Mouse (Mus musculus) embryonic stem cell, embryonic (primary cell): Measurements from ENCODE around the gene Apobec4.
"Not testable (repeated sequence)": the region's sequence is repeated elsewhere in the genome, so short reads cannot be mapped to it uniquely, and the experiment has no call there.

Experiments used
- CTCF ChIA-PET, 4 experiments: fragments of 300-600 bp in 2 of 4; fragments of 350-600 bp in 2 of 4; sonication (Branson Sonifier 250); formaldehyde crosslinking; loops; one replicate each; lab custom pipeline; 2022; ENCODE audit warnings: inconsistent platforms in 2 of 4; lab: Charles Lee
- POLR2A ChIA-PET, 4 experiments: fragments of 300-600 bp in 2 of 4; fragments of 350-600 bp in 2 of 4; sonication (Branson Sonifier 250); formaldehyde crosslinking; loops; one replicate each; lab custom pipeline; 2022; ENCODE audit warnings: antibody characterized with exemption in 4 of 4, inconsistent platforms in 1 of 4; lab: Charles Lee

Apobec4 gene

GRCm38 (mm10) chr1:152743095-152743826 is 7.1 kb upstream of the Apobec4 start:
- CTCF ChIA-PET, result interaction anchor here in 2 of 4 experiments (0.6 to 1.9 kb wide), 4 partner anchors 218 to 259 kb away, joined by 3 to 8 read pairs (median 4); no protein-coding TSS in a partner anchor
- POLR2A ChIA-PET, result interaction anchor here in 1 of 4 experiments (1.5 kb wide), 1 partner anchor 24 kb away, joined by 4 read pairs; no protein-coding TSS in a partner anchor

GRCm38 (mm10) chr1:152746426-152746825 is 3.9 kb upstream of the Apobec4 start:
- CTCF ChIA-PET, result interaction anchor here in 2 of 4 experiments (0.6 to 1.3 kb wide), 3 partner anchors 221 to 926 kb away, joined by 3 to 5 read pairs (median 4); no protein-coding TSS in a partner anchor
- POLR2A ChIA-PET, result no interaction called here

GRCm38 (mm10) chr1:152749276-152749675 is 1.1 kb upstream of the Apobec4 start:
- CTCF ChIA-PET, result interaction anchor here in 2 of 4 experiments (1.0 to 1.6 kb wide), 2 partner anchors 18 to 229 kb away, joined by 3 to 4 read pairs; no protein-coding TSS in a partner anchor
- POLR2A ChIA-PET, result interaction anchor here in 2 of 4 experiments (0.6 to 1.4 kb wide), 3 partner anchors 15 to 396 kb away, joined by 3 to 4 read pairs (median 3); no protein-coding TSS in a partner anchor

DNA sequence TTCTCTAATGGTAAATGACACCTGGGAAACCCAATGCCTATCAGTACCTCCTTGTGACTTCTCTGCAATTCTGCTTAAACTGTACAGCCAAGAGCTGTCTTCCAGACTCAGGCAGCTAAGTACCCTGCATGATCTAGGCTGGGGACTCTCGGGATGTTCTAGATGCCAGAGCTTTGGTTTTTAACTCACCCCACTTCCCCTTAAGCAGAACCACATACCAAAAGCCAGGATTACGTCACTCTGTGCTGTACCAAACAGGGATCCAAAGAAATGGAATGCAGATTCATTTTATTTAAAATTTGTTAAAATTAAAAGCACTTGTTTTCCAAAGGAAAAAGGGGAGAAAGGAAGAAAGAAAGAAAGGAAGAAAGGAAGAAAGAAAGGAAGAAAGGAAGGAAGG is 11.4 kb downstream of the Apobec4 start:
- ChIA-PET CTCF (no interaction called here), POLR2A (interaction anchor here in 1 of 4 experiments (1.3 kb wide), 1 partner anchor 166 kb away, joined by 3 read pairs; no protein-coding TSS in a partner anchor)

DNA sequence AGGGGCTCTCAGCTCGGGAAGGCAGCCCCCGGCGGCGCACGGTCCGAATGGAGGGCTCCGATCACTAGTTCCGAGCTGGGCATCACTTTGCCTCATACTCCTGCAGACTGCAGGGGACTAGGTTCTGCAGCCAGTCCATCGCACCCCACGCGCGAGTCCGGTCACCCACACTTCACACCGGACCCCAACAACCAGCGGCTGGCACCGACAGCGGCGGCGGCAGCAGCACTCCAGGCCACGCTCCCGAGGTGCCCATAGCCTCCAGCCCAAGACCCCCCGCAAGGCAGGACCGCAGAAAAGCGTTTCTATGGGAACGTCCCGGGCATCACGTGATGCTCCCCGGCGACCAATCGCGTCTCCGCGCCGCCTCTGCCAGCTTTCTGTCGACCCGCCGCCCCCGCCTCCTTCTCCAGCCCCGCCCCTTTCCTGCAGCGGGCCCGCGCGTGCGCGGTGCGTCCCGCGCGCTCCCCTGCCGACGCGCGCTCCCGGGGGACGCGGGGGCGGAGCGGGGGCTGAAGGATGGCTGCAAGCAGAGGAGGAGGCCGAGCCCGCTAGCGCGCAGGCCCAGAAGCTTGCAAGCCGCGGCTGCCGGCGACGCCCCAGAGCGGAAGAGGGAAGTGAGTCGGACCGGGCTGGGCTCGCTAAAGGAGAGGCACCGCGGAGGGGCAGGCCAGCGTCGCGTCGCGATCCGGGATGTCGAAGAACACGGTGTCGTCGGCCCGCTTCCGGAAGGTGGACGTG is 15.9 kb downstream of the Apobec4 start, which contains the start of the genes Rgl1 and Arpc5:
TSS of gene Rgl1 (minus strand) at position 320 of the 741 bp plus-strand sequence.
TSS of gene Arpc5 (plus strand) at position 511 of the 741 bp plus-strand sequence.
- ChIA-PET POLR2A (interaction anchor here (0.5 to 1.6 kb wide), 16 partner anchors 9 to 648 kb away, joined by 3 to 9 read pairs (median 4); partner anchors contain the start of gene Lamc1 (in 1 of the 4)), CTCF (interaction anchor here (0.6 to 3.7 kb wide), 12 partner anchors 13 to 620 kb away, joined by 3 to 22 read pairs (median 4); no protein-coding TSS in a partner anchor)

GRCm38 (mm10) chr1:152766804-152767748 is 16.7 kb downstream of the Apobec4 start:
- CTCF ChIA-PET, result interaction anchor here (0.6 to 3.7 kb wide), 27 partner anchors 12 to 948 kb away, joined by 3 to 22 read pairs (median 5); partner anchors contain the start of gene Ncf2 (in 1 of the 4)

GRCm38 (mm10) chr1:152767749-152768488 is 17.6 kb downstream of the Apobec4 start:
- ChIA-PET CTCF (interaction anchor here (0.5 to 3.7 kb wide), 50 partner anchors 9 to 949 kb away, joined by 3 to 22 read pairs (median 4); partner anchors contain the start of gene Ncf2 (in 1 of the 4)), POLR2A (interaction anchor here (0.6 to 2.1 kb wide), 29 partner anchors 10 to 556 kb away, joined by 3 to 8 read pairs (median 3); partner anchors contain the start of gene Tsen15 (in 1 of the 4))

More at GRCm38 (mm10) chr1:152766804-152767748, 16.7 kb downstream of the Apobec4 start:
- POLR2A ChIA-PET, result interaction anchor here (0.5 to 2.1 kb wide), 23 partner anchors 8 to 647 kb away, joined by 3 to 9 read pairs (median 3); no protein-coding TSS in a partner anchor

DNA sequence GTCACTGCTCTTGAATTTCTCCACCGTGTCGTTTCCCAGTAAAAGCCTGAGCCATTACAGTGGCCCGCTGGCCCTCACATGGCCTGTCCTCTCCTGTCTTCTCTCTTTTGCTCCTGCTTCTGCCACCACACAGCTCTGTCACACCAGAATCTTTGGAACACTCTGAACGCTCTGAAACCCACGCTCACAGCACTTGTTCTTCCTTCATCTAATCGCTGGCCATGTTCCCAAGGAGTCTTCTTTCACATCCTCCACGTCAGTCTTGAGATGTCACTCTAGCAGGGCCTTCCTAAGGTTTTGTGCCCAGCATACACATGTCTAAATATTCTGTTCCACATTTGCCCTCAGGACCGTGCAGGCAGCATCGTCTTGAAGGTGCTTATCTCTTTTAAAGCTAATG is 20.7 kb downstream of the Apobec4 start:
- ChIA-PET CTCF (interaction anchor here in 2 of 4 experiments (1.1 to 1.5 kb wide), 2 partner anchors 20 to 250 kb away, joined by 3 to 5 read pairs; no protein-coding TSS in a partner anchor), POLR2A (interaction anchor here in 2 of 4 experiments (0.7 to 1.7 kb wide), 3 partner anchors 19 to 46 kb away, joined by 3 to 4 read pairs (median 4); partner anchors contain the start of gene Ncf2 (in 1 of the 2))

DNA sequence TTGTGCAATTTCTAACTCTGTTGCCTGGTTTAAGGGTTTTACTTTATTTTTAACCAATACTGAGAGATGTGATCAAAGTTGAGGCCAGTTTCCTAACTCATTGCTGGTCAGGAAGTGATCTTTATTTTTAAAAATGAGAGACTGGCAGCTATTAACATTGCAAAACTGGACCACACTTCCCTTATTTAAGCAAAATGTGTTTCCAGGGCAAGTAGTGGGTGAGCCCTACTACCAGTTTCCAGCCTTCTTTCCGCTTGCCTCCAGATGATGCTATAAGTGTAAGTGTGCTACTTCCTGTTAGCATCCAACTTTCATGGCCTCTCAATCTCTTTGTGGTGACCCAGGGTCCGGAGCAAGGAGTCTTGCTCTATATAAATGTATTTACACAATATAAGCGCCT is 24.2 kb downstream of the Apobec4 start:
- POLR2A ChIA-PET, result interaction anchor here in 1 of 4 experiments (1.3 kb wide), 1 partner anchor 98 kb away, joined by 3 read pairs; no protein-coding TSS in a partner anchor
- CTCF ChIA-PET, result not testable (repeated sequence)

DNA sequence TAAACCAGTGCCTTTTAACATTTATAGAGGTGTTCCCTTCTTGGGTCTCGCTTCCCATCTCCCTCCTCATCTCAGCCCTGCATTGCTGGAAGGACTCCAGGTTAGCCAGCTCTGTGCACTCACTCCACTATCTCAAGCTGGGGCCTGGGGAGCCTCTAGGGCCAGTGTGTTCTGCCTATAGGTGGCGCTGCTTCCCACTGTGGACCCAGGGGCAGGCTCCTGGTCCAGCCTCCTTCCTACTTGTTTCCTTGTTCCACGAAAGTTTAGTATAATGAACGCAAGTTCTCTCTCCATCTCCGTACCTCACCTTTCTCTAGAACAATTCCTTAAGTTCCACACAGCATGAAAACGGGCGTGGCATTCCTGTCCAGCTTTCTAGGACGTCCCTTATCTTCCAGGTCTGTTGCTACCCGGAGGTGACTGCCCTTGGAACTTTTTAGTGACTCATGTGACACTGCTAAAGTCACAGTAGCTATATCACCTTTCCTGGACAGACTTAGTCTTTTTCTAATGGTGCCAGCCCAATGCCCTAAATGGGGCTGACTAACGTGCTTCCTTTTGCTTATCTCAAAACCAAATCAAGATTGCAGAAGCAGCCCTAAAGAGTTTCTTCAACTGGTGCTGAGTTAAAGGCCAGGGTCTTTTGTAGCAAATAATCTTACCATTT is 28.9 kb downstream of the Apobec4 start:
- ChIA-PET POLR2A (interaction anchor here in 3 of 4 experiments (0.6 to 1.6 kb wide), 6 partner anchors 9 to 1167 kb away, joined by 3 to 6 read pairs (median 4); no protein-coding TSS in a partner anchor), CTCF (interaction anchor here (0.5 to 2.0 kb wide), 31 partner anchors 9 to 955 kb away, joined by 3 to 16 read pairs (median 4); partner anchors contain the start of genes Arpc5 (in 1 of the 4), Rgl1 (in 1 of the 4) and Shcbp1l (in 1 of the 4))

GRCm38 (mm10) chr1:152784620-152785019 is 34.3 kb downstream of the Apobec4 start:
- ChIA-PET CTCF (interaction anchor here in 3 of 4 experiments (0.7 to 1.2 kb wide), 3 partner anchors 16 to 289 kb away, joined by 3 to 19 read pairs (median 5); no protein-coding TSS in a partner anchor), POLR2A (no interaction called here)

GRCm38 (mm10) chr1:152785446-152785845 is 35.1 kb downstream of the Apobec4 start:
- POLR2A ChIA-PET, CTCF ChIA-PET: not testable (repeated sequence)

- ChIA-PET POLR2A (interaction anchor here in 2 of 4 experiments (0.7 to 1.8 kb wide), 4 partner anchors 9 to 129 kb away, joined by 3 to 4 read pairs (median 4); partner anchors contain the start of genes Arpc5 (in 1 of the 2) and Rgl1 (in 1 of the 2)), CTCF (interaction anchor here in 3 of 4 experiments (0.6 to 1.9 kb wide), 4 partner anchors 8 to 95 kb away, joined by 4 to 17 read pairs (median 9); no protein-coding TSS in a partner anchor)
These were observed 36.6 kb downstream of the Apobec4 start for GRCm38 (mm10) chr1:152786953-152787352.

DNA sequence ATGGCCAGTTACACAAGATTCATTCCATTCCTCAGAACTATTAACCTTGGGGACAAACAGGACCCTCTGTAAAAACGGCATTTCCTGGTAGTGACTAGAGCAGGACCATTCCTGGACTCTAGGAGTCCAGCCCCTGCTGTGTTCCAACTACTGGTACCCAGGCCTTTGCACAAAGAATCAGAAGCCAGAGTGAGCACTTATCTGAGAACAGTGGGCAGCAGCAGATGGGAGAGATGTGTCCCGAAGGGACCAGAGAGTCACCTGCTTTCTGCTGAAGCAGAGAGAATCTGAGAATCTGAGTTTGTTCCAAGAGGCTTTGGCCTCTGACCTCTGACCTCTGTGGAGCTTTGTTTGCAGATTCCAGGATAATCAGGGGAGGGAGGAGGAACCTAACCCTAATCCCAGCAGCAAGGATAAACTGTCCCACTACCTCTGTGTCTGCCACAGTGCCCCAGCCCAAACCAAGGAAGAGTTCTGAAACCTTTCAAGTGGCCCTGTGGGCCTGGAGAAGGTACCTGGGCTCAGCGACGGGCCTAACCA is 37.8 kb downstream of the Apobec4 start:
- ChIA-PET POLR2A (interaction anchor here in 2 of 4 experiments (0.6 to 1.8 kb wide), 5 partner anchors 8 to 304 kb away, joined by 3 to 4 read pairs (median 3); partner anchors contain the start of genes Arpc5 (in 1 of the 2) and Rgl1 (in 1 of the 2)), CTCF (interaction anchor here in 3 of 4 experiments (0.8 to 1.9 kb wide), 5 partner anchors 9 to 45 kb away, joined by 3 to 8 read pairs (median 3); partner anchors contain the start of genes Arpc5 (in 1 of the 3) and Rgl1 (in 1 of the 3))
